1 mouse cellular context compared by ENCODE assay signal in genomic region chr19:55865774-55866578, GRCm38 (mm10).
TF ChIP-seq lines count a peak whose summit lies in the region.

No protein-coding gene starts in this region.

TF ChIP-seq in MEL, 35 proteins besides CTCF, POLR2A, EP300 and RAD21 (continued from another document):
- TF ChIP-seq CHD1 (IDR thresholded peaks at IDR 0.05; ENCODE audit: low read depth, low read length) (peak; percentile 27; the same call in 1 of the 2 replicates), UBTF (IDR thresholded peaks at IDR 0.05; ENCODE audit: borderline replicate concordance, insufficient read depth, low read depth, low read length) (no peak), MXI1 (IDR thresholded peaks at IDR 0.05; ENCODE audit: low read depth, low read length) (peak; percentile 89), NRF1 (IDR thresholded peaks at IDR 0.05; ENCODE audit: insufficient read depth, low read depth, low read length, poor library complexity, severe bottlenecking) (no peak), MAZ (IDR thresholded peaks at IDR 0.05; ENCODE audit: low read depth, low read length) (peak; percentile 65; the same call in 1 of the 2 replicates), ZMIZ1 (IDR thresholded peaks at IDR 0.05; ENCODE audit: low read depth, low read length) (peak; percentile 21; the same call in 1 of the 2 replicates), TCF12 (IDR thresholded peaks at IDR 0.05; ENCODE audit: low read depth, low read length) (peak; percentile 89), POLR2AphosphoS5 (IDR thresholded peaks at IDR 0.05; ENCODE audit: borderline replicate concordance, low read depth, low read length) (no peak), NELFE (IDR thresholded peaks at IDR 0.05; ENCODE audit: low read depth, low read length) (peak; percentile 50; the same call in 1 of the 2 replicates), ETS1 (IDR thresholded peaks at IDR 0.05; ENCODE audit: low read depth, low read length) (peak; percentile 96), ELF1 (IDR thresholded peaks at IDR 0.05; ENCODE audit: low read depth, low read length) (no peak)
TF ChIP-seq in MEL: peak in this region for 24.
